Mouse (Mus musculus) liver, embryonic 14.5 days (tissue): ENCODE measurements around the gene Ccdc171. TPM values are rescaled to one million over a fixed set of nuclear protein-coding genes. Genes with fewer than 3 reads are reported as not detected.
"Not testable (repeated sequence)": the region's sequence is repeated elsewhere in the genome, so short reads cannot be mapped to it uniquely, and the experiment has no call there.

ENCODE experiments used
- ATAC-seq: fragments of 200-750 bp; cut with Nextera tagmentation; 2 replicates; pipeline ENCODE4 v1.8.0; 2017; ENCODE audit warnings: moderate number of reproducible peaks, mild to moderate bottlenecking, moderate library complexity; ENCODE audit not compliant: insufficient read depth
- DNase-seq, 3 experiments: peaks; one replicate each; pipeline ENCODE4 v3.0.0-alpha.2; 2012 to 2013; ENCODE audit warnings: low read depth in 3 of 3, low spot score in 3 of 3
- H3K27ac ChIP-seq: fragments of 300-500 bp; sonication (generic); 2 replicates; pipeline ENCODE4 v1.5.1; 2014; ENCODE audit warnings: moderate library complexity, mild to moderate bottlenecking, control low read depth, inconsistent platforms
- H3K27me3 ChIP-seq: fragments of 300-500 bp; sonication (generic); 2 replicates; pipeline ENCODE4 v1.6.1; 2014; ENCODE audit warnings: mild to moderate bottlenecking, low read length, moderate library complexity; ENCODE audit not compliant: control insufficient read depth, insufficient read depth
- H3K36me3 ChIP-seq: fragments of 300-500 bp; sonication (generic); replicated peaks from 2 replicates; pipeline ENCODE4 v1.6.1; 2014; ENCODE audit warnings: low read depth; ENCODE audit not compliant: control insufficient read depth, insufficient read depth
- H3K4me1 ChIP-seq, 2 experiments: fragments of 200-500 bp in 1 of 2; fragments of 300-500 bp in 1 of 2; sonication (generic) in 1 of 2; replicated peaks; 2 replicates each; pipeline ENCODE4 v1.6.1; 2012 to 2014; ENCODE audit warnings: antibody characterized with exemption in 1 of 2, inconsistent platforms in 1 of 2, low read length in 1 of 2; ENCODE audit not compliant: control insufficient read depth in 2 of 2, insufficient read depth in 2 of 2
- H3K4me2 ChIP-seq: fragments of 300-500 bp; sonication (generic); 2 replicates; pipeline ENCODE4 v1.6.1; 2014; ENCODE audit warnings: low read depth, mild to moderate bottlenecking, control low read depth, moderate library complexity
- H3K4me3 ChIP-seq, 2 experiments: fragments of 200-500 bp in 1 of 2; fragments of 300-500 bp in 1 of 2; sonication (generic) in 1 of 2; 2 replicates each; pipeline ENCODE4 v1.5.1; 2012 to 2014; ENCODE audit warnings: low read depth in 2 of 2, low read length in 2 of 2, mild to moderate bottlenecking in 2 of 2, control low read depth in 1 of 2, inconsistent platforms in 1 of 2, moderate library complexity in 1 of 2; ENCODE audit not compliant: insufficient read depth in 1 of 2
- H3K9ac ChIP-seq: fragments of 300-500 bp; sonication (generic); replicated peaks from 2 replicates; pipeline ENCODE4 v1.6.1; 2014; ENCODE audit warnings: mild to moderate bottlenecking, control low read depth, moderate library complexity
- H3K9me3 ChIP-seq: fragments of 300-500 bp; sonication (generic); 2 replicates; pipeline ENCODE4 v1.6.1; 2016; ENCODE audit warnings: low read length, mixed read lengths; ENCODE audit not compliant: control insufficient read depth
- CTCF ChIP-seq: IDR thresholded peaks from 2 replicates; pipeline ENCODE4 v1.5.1; 2016; ENCODE audit warnings: antibody characterized with exemption, low read depth, control low read depth
- EP300 ChIP-seq: IDR thresholded peaks from 2 replicates; pipeline ENCODE4 v1.6.1; 2016; ENCODE audit warnings: antibody characterized with exemption, low read depth
- WGBS: fragments of 180-500 bp; shearing (Covaris S2); extraction: QIAGEN DNeasy Blood & Tissue Kit; methylation state at CpG from one replicate; pipeline ENCODE4 v1.1.7; 2014; ENCODE audit not compliant: insufficient replicate concordance; 5-methylcytosine and 5-hydroxymethylcytosine counted together
- polyA plus RNA-seq, 2 experiments: library from polyadenylated mRNA; depleted of rRNA in 1 of 2; stranded (reverse) in 1 of 2; unstranded in 1 of 2; fragments of >200 nt; fragmentation: Nextera tagmentation in 1 of 2; extraction: Ambion mirVana in 1 of 2; gene quantifications; 2 replicates each; pipeline versions ENCODE4 v1.2.1 to v1.2.3; 2012 to 2014

The Ccdc171 gene
- polyA plus RNA-seq, 2 experiments: 0.77 to 0.89 TPM

DNA sequence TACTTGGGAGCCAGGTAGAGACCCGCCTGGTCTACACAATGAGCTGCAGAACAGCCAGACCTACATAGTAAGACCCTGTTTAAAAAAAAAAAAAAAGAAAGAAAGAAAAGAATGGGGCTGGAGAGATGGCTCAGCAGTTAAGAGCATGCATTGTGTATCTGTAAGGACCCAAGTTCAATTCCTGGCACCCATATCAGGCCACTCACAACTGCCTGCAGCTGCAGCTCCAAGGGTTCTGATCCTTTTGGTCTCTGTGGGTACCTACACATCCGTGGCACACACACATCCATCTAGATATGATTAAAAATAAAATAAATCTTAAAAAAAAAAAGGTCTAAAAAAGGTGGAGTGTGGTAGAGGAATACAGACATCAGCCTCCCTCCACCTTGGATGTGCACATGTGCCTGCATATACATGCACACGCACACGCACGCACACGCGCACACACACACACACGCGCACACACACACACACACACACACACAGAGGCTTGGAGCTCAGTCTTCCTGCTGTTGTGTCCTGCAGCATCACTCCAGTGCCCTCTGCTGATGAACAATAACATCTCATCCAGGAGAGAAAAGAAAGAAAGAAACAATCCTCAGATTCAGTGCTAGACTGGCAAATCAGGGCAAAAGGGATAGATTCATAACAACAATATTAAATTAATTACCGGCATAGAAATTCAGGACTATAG is 10.2 kb upstream of the Ccdc171 start:
- Histone ChIP-seq H3K36me3 (no peaks in the 10 kb centered on the region), H3K9me3 (no peaks in the 10 kb centered on the region), H3K9ac (no peak overlapping the region), H3K4me3 (no peak overlapping the region), H3K4me2 (no peak overlapping the region), H3K27ac (no peak overlapping the region), H3K4me1 (no peaks in the 10 kb centered on the region), H3K27me3 (no peaks in the 10 kb centered on the region)
- DNase-seq (no peak), ATAC-seq (no peak)
- peak; percentile 51 for TF ChIP-seq CTCF
- no peak for TF ChIP-seq EP300
- 78% methylated on average over 10 of the region's 10 CpGs for WGBS

DNA sequence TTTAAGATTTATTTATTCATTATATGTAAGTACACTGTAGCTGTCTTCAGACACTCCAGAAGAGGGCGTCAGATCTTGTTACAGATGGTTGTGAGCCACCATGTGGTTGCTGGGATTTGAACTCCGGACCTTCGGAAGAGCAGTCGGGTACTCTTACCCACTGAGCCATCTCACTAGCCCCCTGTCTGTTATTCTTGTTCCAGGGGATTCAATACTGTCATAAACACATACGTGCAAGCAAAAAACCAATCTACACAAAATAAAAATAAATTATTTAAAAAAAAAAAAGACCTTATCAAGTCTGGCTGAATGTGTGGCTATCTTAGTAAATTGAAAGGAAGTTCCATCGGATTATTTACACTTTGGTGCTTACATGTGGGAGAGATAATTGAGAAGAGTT is 9.2 kb upstream of the Ccdc171 start:
- H3K4me1 ChIP-seq, H3K36me3 ChIP-seq, ATAC-seq, H3K27ac ChIP-seq, H3K9ac ChIP-seq, DNase-seq, H3K4me2 ChIP-seq, H3K4me3 ChIP-seq, H3K9me3 ChIP-seq, H3K27me3 ChIP-seq: not testable (repeated sequence)
- WGBS: 74% methylated on average over 5 of the region's 6 CpGs

DNA sequence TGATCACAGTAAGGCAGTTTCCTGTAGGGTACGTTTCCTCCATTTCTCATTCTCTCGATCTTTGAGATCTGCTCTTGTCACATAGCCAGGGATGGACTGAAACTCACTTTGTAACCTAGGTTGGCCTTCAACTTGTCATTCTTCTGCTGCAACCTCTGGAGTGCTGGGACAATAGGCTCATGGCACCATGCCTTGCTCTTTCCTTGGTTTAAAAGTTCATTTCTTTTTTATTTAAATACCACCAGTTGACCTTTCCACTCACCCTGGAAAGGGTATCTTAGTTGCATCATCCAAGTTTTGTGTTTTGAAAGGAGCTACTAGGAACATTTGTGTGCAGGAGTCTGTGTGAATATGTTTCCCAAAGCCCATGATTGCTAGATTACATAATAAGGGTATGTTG is 6.2 kb upstream of the Ccdc171 start:
- Histone ChIP-seq H3K27ac (no peak overlapping the region), H3K9ac (no peak overlapping the region), H3K36me3 (no peaks in the 10 kb centered on the region), H3K9me3 (no peaks in the 10 kb centered on the region), H3K4me3 (no peak overlapping the region), H3K4me1 (no peaks in the 10 kb centered on the region), H3K27me3 (no peaks in the 10 kb centered on the region), H3K4me2 (no peak overlapping the region)
- TF ChIP-seq CTCF (no peak), EP300 (no peak)
- DNase-seq: no peak
- WGBS: 68% methylated on average over 2 of the region's 2 CpGs
- no peak for ATAC-seq

DNA sequence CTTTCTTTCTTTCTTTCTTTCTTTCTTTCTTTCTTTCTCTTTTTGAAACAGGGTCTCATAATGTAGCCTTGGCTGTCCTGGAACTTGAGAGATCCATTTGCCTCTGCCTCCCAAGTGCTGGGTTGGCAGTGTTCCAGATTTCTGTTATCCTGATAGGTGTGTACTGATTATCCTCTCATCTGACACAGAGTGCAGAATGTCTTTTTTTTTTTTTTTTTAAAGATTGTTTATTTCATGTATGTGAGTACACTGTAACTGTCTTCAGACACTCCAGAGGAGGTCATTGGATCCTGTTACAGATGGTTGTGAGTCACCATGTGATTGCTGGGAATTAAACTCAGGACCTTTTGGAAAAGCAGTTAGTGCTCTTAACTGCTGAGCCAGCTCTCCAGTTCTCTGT is 5.5 kb upstream of the Ccdc171 start:
- DNase-seq (no peak), ATAC-seq (no peak)
- TF ChIP-seq EP300: no peak
- no peak for TF ChIP-seq CTCF
- Histone ChIP-seq H3K36me3 (no peaks in the 10 kb centered on the region), H3K27ac (no peak overlapping the region), H3K4me3 (no peak overlapping the region), H3K9me3 (no peaks in the 10 kb centered on the region), H3K4me1 (peaks cover 3 to 5% of the 10 kb centered on the region in 2 experiments; a peak in 3 of 4 replicates), H3K4me2 (no peak overlapping the region), H3K9ac (no peak overlapping the region), H3K27me3 (no peaks in the 10 kb centered on the region)

DNA sequence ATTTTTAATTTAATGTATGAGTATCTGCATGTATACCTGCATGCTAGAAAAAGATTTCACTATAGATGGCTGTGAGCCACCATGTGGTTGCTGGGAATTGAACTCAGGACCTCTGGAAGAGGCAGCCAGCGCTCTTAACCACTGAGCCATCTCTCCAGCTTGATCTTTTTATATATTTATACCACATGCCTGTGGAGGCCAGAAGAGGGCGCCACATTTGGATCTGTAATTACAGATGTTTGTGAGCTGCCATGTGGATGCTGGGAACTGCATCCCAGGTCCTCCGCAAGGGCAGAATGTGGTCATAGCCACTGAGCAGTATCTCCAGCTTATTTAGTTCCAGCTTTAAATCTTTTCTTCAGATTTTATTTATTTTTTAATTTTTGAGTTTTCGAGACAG is 5.0 kb upstream of the Ccdc171 start:
- Histone ChIP-seq H3K9ac (no peak overlapping the region), H3K4me1 (peaks cover 3 to 5% of the 10 kb centered on the region in 2 experiments; a peak in 3 of 4 replicates), H3K4me2 (no peak overlapping the region), H3K27me3 (no peaks in the 10 kb centered on the region), H3K27ac (no peak overlapping the region), H3K9me3 (no peaks in the 10 kb centered on the region), H3K36me3 (no peaks in the 10 kb centered on the region), H3K4me3 (no peak overlapping the region)
- WGBS: 74% methylated on average over 4 of the region's 4 CpGs
- ATAC-seq (no peak), DNase-seq (peak in 1 of 3 experiments; percentile 20)
- TF ChIP-seq EP300 (no peak), CTCF (peak; percentile 54)
